Mouse (Mus musculus) ES-Bruce4 (cell line): ENCODE results near the gene Cacna2d2.

Experiments used
- CTCF ChIP-seq: IDR thresholded peaks from one replicate; pipeline ENCODE4 v1.8.1; 2011; ENCODE audit warnings: low read depth, low read length
- POLR2A ChIP-seq: IDR thresholded peaks from one replicate; pipeline ENCODE4 v1.8.1; 2011; ENCODE audit warnings: low read length; ENCODE audit not compliant: insufficient read depth

- TF ChIP-seq POLR2A (no peak), CTCF (no peak)
Measured at GRCm38 (mm10) chr9:107387708-107388107, 11.7 kb upstream of the Cacna2d2 start.
